Mouse (Mus musculus): ENCODE data around the gene Tenm3.

DNA sequence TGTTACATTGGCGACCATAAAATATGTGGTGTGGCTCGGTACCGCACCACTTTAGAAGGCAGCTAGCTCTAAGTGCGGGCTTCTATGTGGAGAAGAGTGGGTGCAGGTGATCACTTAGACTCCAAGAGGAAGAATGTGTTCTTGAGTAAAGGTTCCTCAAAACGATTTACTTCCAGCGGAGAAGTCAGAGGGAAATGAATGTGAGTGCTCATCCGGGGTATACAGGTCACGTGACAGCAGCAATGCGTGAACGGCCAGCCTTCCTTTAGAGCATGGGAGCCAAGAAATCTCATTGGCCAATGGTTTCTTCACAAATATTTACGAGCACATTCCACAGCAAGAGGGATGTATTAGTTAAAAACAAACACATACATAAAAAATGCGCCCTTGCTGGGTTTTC lies 404.3 kb downstream of the Tenm3 start:
- TF ChIP-seq CTCF (IDR thresholded peaks at IDR 0.05; ENCODE audit: low read depth): no peak
- no peak for TF ChIP-seq EP300 (IDR thresholded peaks at IDR 0.05; ENCODE audit: low read depth)
